Comparison of ENCODE assay signal across 10 mouse cellular contexts in the genomic region with DNA sequence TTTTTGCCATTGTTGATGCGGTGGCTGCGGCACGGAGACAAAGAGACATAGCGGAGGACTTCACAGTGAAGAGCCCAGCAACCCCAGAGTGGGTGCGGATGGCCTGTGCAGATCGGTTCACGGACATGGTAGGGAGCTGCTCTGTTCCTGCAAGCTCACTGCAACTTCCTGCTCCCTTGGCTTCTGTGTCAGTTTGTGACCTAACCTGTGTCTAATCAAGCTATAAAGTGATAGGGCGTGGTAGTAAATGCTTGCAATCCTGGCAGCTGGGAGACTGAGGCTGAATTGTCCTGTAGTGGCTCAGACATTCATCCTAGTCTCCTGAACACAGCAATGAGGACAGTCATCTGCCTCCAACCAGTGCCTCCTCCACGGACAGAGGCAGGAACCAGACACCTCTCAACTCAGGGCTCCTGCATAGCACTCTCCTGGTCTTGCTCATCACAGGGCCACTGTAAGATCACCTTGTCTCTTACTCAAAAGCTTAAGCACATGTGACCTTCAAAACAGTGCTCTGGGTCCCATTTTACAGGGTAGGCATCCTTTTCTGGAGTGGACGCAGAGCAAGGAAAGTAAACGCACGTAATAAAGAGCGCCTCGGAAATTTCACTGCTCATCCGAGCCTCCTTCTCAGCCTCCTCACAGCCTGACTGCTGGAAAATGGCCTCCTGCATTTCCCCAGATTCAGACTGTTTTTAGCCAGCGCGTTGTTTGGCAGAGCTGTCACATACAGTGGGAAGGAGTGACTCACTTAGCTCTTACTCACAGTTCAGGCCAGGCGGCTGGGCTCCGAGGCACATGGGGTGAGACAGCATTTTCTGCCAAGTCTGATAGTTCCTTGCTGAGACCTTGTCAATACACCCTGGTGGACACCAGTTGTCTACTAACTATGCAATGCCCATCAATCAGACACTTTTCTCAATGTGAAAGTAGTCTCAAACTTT. TPM values are rescaled to one million over a fixed set of nuclear protein-coding genes. Genes with fewer than 3 reads are reported as not detected.
DNase-seq lines count a peak whose midpoint lies in the region; ATAC-seq and TF ChIP-seq lines count a peak whose summit lies in the region.
"Had no signal": no experiment of that assay in that cellular context is flagged by ENCODE, and none has a peak within 500 bp of the region (broad histone marks: within the 10 kb centered on the region; RNA-seq: fewer than 3 reads in every experiment).

No protein-coding gene starts in this region.

- no peaks in the 10 kb centered on the region for H3K27me3 ChIP-seq in heart, embryonic 11.5 days (ENCODE audit: control insufficient read depth, insufficient read depth, low read length)
- H3K27me3 ChIP-seq in lung, postnatal 0 days (replicated peaks; ENCODE audit: insufficient read depth, low read length): no peaks in the 10 kb centered on the region
- H3K27me3 ChIP-seq in hindbrain, embryonic 10.5 days (ENCODE audit: insufficient read depth, poor library complexity, severe bottlenecking): no peaks in the 10 kb centered on the region
- H3K27me3 ChIP-seq: hindbrain, embryonic 15.5 days; neural tube, embryonic 13.5 days had no signal

- TF ChIP-seq CTCF in lung, postnatal 0 days (IDR thresholded peaks at IDR 0.05): no peak

- no peak for TF ChIP-seq EP300 in lung, postnatal 0 days (IDR thresholded peaks at IDR 0.05)

- no peaks in the 10 kb centered on the region for H3K9me3 ChIP-seq in heart, embryonic 11.5 days (replicated peaks; ENCODE audit: control insufficient read depth, low read length)
- H3K9me3 ChIP-seq in lung, postnatal 0 days (ENCODE audit: low read length): no peaks in the 10 kb centered on the region
- peaks cover 2% of the 10 kb centered on the region; the same call in 1 of the 2 replicates for H3K9me3 ChIP-seq in hindbrain, embryonic 10.5 days
- H3K9me3 ChIP-seq: hindbrain, embryonic 15.5 days; neural tube, embryonic 13.5 days had no signal

- H3K27ac ChIP-seq in heart, embryonic 11.5 days (ENCODE audit: low read depth, low read length): no peak overlapping the region
- no peak overlapping the region for H3K27ac ChIP-seq in lung, postnatal 0 days (ENCODE audit: low read length)
- H3K27ac ChIP-seq in hindbrain, embryonic 10.5 days: no peak overlapping the region
- H3K27ac ChIP-seq: hindbrain, embryonic 15.5 days; neural tube, embryonic 13.5 days had no signal

- WGBS in heart, embryonic 11.5 days (ENCODE audit: insufficient replicate concordance): 76% methylated on average over 19 of the region's 19 CpGs
- WGBS in lung, postnatal 0 days: 69% methylated on average over 19 of the region's 19 CpGs
- WGBS in hindbrain, embryonic 10.5 days: 87% methylated on average over 19 of the region's 19 CpGs

- no peaks in the 10 kb centered on the region for H3K36me3 ChIP-seq in heart, embryonic 11.5 days (ENCODE audit: control insufficient read depth, insufficient read depth, low read length)
- H3K36me3 ChIP-seq in lung, postnatal 0 days (ENCODE audit: insufficient read depth, low read length): no peaks in the 10 kb centered on the region
- no peaks in the 10 kb centered on the region for H3K36me3 ChIP-seq in hindbrain, embryonic 10.5 days
- H3K36me3 ChIP-seq: hindbrain, embryonic 15.5 days; neural tube, embryonic 13.5 days had no signal

- H3K9ac ChIP-seq in heart, embryonic 11.5 days (ENCODE audit: low read depth, low read length): no peak overlapping the region
- no peak overlapping the region for H3K9ac ChIP-seq in lung, postnatal 0 days (replicated peaks; ENCODE audit: low read depth)
- H3K9ac ChIP-seq: hindbrain, embryonic 15.5 days; neural tube, embryonic 13.5 days had no signal

- DNase-seq in heart, adult 11 months: peak; percentile 97
- DNase-seq in c-Kit-positive CD71-positive TER-119-positive erythroid progenitor cells, embryonic 14.5 days (ENCODE audit: low spot score): peak; percentile 12
- DNase-seq in heart, postnatal 36 days: peak; percentile 41 to 43
- peak; percentile 58 for DNase-seq in lung, postnatal 0 days (ENCODE audit: low spot score)
- DNase-seq in urinary bladder, postnatal 36 days (ENCODE audit: low spot score in 2 of 2): peak; percentile 57 to 73
- DNase-seq in hindbrain, embryonic 10.5 days (ENCODE audit: low spot score): no peak

- no peak overlapping the region for H3K4me3 ChIP-seq in heart, embryonic 11.5 days (ENCODE audit: low read depth, low read length)
- H3K4me3 ChIP-seq in lung, postnatal 0 days (ENCODE audit: low read depth, low read length): no peak overlapping the region
- H3K4me3 ChIP-seq in hindbrain, embryonic 10.5 days: no peak overlapping the region
- H3K4me3 ChIP-seq: hindbrain, embryonic 15.5 days; neural tube, embryonic 13.5 days had no signal

- H3K4me2 ChIP-seq in heart, embryonic 11.5 days: no peak overlapping the region
- no peak overlapping the region for H3K4me2 ChIP-seq in lung, postnatal 0 days (replicated peaks; ENCODE audit: low read depth, low read length)
- H3K4me2 ChIP-seq: hindbrain, embryonic 15.5 days; neural tube, embryonic 13.5 days had no signal

- no peak for ATAC-seq in heart, embryonic 11.5 days (replicated peaks; ENCODE audit: insufficient number of reproducible peaks, low FRiP score, low TSS enrichment)
- peak; percentile 83 for ATAC-seq in lung, postnatal 0 days
- no peak for ATAC-seq in erythroblast, adult 5-6 weeks (replicated peaks; ENCODE audit: low FRiP score, poor library complexity, severe bottlenecking)

- intact Hi-C loops in heart, postnatal 36 days (cut with DNase I): no loop called here

- H3K4me1 ChIP-seq in heart, embryonic 11.5 days (ENCODE audit: control insufficient read depth, insufficient read depth, low read length): no peaks in the 10 kb centered on the region
- no peaks in the 10 kb centered on the region for H3K4me1 ChIP-seq in lung, postnatal 0 days (ENCODE audit: insufficient read depth, low read depth, low read length)
- no peaks in the 10 kb centered on the region for H3K4me1 ChIP-seq in hindbrain, embryonic 10.5 days (replicated peaks)
- H3K4me1 ChIP-seq: hindbrain, embryonic 15.5 days; neural tube, embryonic 13.5 days had no signal

RNA-seq across cellular contexts. Expression of gene Bzw1, which starts 33.5 kb away (rescaled TPM):
- polyA plus RNA-seq in heart, embryonic 11.5 days (2014; fragmentation: Nextera tagmentation; extraction: Ambion mirVana): 274 and 298 TPM in 2 replicates
- 10 to 100 TPM; 73.7 to 74.5 TPM for total RNA-seq in heart, postnatal 36 days (2021)
- polyA plus RNA-seq in lung, postnatal 0 days (2015; fragmentation: Nextera tagmentation; extraction: Ambion mirVana): 201 and 206 TPM in 2 replicates
- polyA plus RNA-seq in hindbrain, embryonic 10.5 days (2016; fragmentation: Nextera tagmentation; extraction: Ambion mirVana): 367 and 442 TPM in 2 replicates
- total RNA-seq in erythroblast, adult 5-6 weeks (2015; ENCODE audit: low replicate concordance): 53.8 and 57.5 TPM in 2 replicates
- total RNA-seq in erythroblast, adult 5-6 weeks (2017; ENCODE audit: low replicate concordance): 43.8 and 48.4 TPM in 2 replicates
